Mouse (Mus musculus) adrenal gland, adult 2 months (tissue): ENCODE data around the gene Hnrnpdl. TPM values are rescaled to one million over a fixed set of nuclear protein-coding genes. Genes with fewer than 3 reads are reported as not detected.

Experiments used
- DNase-seq: peaks from one replicate; pipeline ENCODE4 v3.0.0; 2021
- polyA plus RNA-seq: library from polyadenylated mRNA; depleted of rRNA; stranded (reverse); fragments of >200 nt; gene quantifications from 2 replicates; pipeline ENCODE4 v1.2.3, GENCODE M21; 2012
- total RNA-seq, 2 experiments: library from RNA; stranded (reverse); gene quantifications; 2 replicates each; pipeline ENCODE4 v1.2.3; 2021

Gene Hnrnpdl
- total and polyA plus RNA-seq, 3 experiments = 70.4 to 114 (median 100) TPM

- DNase-seq = no peak
These were observed 7.7 kb upstream of the Hnrnpdl start for GRCm38 (mm10) chr5:100047143-100047640.

- no peak for DNase-seq
These were observed 6.6 kb upstream of the Hnrnpdl start for GRCm38 (mm10) chr5:100046096-100046495.

- DNase-seq = no peak
These were observed 5.2 kb upstream of the Hnrnpdl start for GRCm38 (mm10) chr5:100044621-100045020.

GRCm38 (mm10) chr5:100044030-100044429 is 4.6 kb upstream of the Hnrnpdl start:
- DNase-seq = no peak

GRCm38 (mm10) chr5:100043361-100043760 is 3.9 kb upstream of the Hnrnpdl start:
- peak; percentile 88 for DNase-seq

- DNase-seq = peak; percentile 63
These were observed 3.0 kb upstream of the Hnrnpdl start for GRCm38 (mm10) chr5:100042467-100042866.

- no peak for DNase-seq
These were observed 1.8 kb upstream of the Hnrnpdl start for GRCm38 (mm10) chr5:100041272-100041671.

GRCm38 (mm10) chr5:100040281-100040784 is 869 bp upstream of the Hnrnpdl start:
- DNase-seq = peak; percentile 62

GRCm38 (mm10) chr5:100038714-100039601 is 506 bp downstream of the Hnrnpdl start:
- peak; percentile 99 for DNase-seq

GRCm38 (mm10) chr5:100037965-100038713 is 1.3 kb downstream of the Hnrnpdl start:
- DNase-seq = peak; percentile 94

- DNase-seq = no peak
These were observed 2.8 kb downstream of the Hnrnpdl start for GRCm38 (mm10) chr5:100036681-100037080.

- DNase-seq = no peak
These were observed 3.5 kb downstream of the Hnrnpdl start for GRCm38 (mm10) chr5:100035950-100036349.

- DNase-seq = no peak
These were observed 6.8 kb downstream of the Hnrnpdl start for GRCm38 (mm10) chr5:100032646-100033045.

- DNase-seq = no peak
These were observed 7.4 kb downstream of the Hnrnpdl start for GRCm38 (mm10) chr5:100032107-100032506.

GRCm38 (mm10) chr5:100030069-100030468 is 9.4 kb downstream of the Hnrnpdl start:
- no peak for DNase-seq

GRCm38 (mm10) chr5:100024868-100025267 is 14.6 kb downstream of the Hnrnpdl start:
- no peak for DNase-seq

- no peak for DNase-seq
These were observed 15.1 kb downstream of the Hnrnpdl start for GRCm38 (mm10) chr5:100024403-100024802.

GRCm38 (mm10) chr5:100020089-100020488 is 19.4 kb downstream of the Hnrnpdl start:
- no peak for DNase-seq

- no peak for DNase-seq
These were observed 26.9 kb downstream of the Hnrnpdl start for GRCm38 (mm10) chr5:100012599-100012998.

- no peak for DNase-seq
These were observed 31.0 kb downstream of the Hnrnpdl start for GRCm38 (mm10) chr5:100008485-100008884.

- DNase-seq = no peak
These were observed 32.5 kb downstream of the Hnrnpdl start for GRCm38 (mm10) chr5:100007040-100007375.

- no peak for DNase-seq
These were observed 33.0 kb downstream of the Hnrnpdl start for GRCm38 (mm10) chr5:100006324-100007039.
